Mouse (Mus musculus) right cerebral cortex, postnatal 36 days (tissue): Measurements from ENCODE around the gene Zp3.

Experiments used
- DNase-seq, 2 experiments: peaks; one replicate each; pipeline ENCODE4 v3.0.0; 2022; ENCODE audit warnings: low spot score in 2 of 2, mixed read lengths in 1 of 2

Gene Zp3

GRCm38 (mm10) chr5:135960909-135961635, 18.8 kb upstream of the Zp3 start:
- DNase-seq, result no peak

DNA sequence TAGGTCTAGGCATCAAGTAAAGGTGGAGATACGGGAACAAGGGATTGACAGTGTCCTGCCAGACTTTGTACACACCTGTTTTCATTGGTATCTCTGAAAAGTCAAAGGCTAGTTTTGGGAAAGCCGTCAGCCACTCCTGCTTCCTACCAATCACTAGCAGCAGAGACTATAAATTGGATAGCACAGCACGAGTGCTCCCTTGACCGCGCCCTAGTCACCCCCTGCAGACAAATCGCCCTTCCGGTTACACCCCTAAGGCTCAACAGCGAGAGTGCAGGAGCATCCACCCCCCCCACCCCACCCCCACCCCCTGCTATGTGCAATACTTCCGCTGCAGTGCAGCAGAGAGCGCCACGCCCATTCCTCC, 17.8 kb upstream of the Zp3 start:
- no peak for DNase-seq

- peak; percentile 98 for DNase-seq
These were observed 17.2 kb upstream of the Zp3 start for GRCm38 (mm10) chr5:135962492-135963279.

GRCm38 (mm10) chr5:135963280-135963627, 16.6 kb upstream of the Zp3 start:
- DNase-seq, result no peak

- no peak for DNase-seq
These were observed 14.4 kb upstream of the Zp3 start for GRCm38 (mm10) chr5:135965501-135965930.

GRCm38 (mm10) chr5:135966866-135967265, 13.0 kb upstream of the Zp3 start:
- no peak for DNase-seq

DNA sequence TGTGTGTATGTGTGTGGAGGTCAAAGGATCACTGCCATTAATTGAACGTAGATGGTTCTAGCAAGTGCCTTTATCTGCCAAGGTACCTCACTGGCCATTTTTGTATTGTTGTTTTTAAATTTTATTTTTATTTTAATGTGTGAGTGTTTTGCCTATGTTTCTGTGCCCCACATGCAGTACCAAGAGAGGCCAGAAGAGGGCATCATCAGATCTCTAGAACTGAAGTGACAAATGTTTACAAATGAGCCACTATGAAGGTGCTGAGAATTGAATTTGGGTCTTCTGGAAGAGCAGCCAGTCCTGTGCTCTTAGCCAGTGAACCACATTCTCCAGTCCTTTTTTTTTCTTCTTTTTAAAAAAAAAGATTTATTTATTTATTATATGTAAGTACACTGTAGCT, 11.1 kb upstream of the Zp3 start:
- DNase-seq, result no peak

- no peak for DNase-seq
These were observed 9.7 kb upstream of the Zp3 start for GRCm38 (mm10) chr5:135970247-135970646.

DNA sequence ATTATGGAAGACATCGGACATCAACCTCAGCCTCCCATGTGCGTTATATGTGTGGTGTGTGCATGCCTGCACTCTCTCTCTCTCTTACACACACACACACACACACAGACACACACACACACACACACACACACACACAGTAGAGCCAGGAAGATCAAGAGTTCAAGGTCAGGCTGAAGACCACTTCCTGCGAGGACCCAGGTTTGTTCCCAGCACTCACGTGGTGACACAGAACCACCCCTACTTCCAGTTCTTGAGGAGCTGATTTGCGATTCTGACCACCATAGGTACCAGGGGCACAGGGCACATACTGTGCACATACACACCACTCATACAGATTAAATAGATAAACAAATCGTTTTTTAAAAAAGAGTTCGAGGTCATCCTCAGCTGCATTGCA, 8.0 kb upstream of the Zp3 start:
- no peak for DNase-seq

DNA sequence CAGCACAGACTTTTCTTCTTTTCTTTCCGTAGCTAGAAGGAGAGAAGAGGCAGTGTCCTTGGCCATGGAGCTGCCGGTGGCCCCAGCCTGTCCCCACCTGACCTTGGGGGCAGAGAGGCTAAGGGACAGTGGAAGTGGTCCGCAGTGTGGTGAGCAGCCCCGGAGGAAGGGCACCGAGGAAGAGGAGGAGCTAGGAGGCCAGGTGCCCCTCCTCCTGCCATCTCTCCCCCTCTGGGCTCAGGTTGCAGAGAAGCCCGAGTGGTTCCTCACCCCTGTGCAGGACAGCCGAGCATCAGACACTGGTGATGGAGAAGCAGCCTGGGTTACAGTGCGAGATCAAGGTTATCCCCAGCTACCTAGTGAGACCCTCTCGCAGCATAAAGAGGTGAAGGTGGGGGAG, 5.5 kb upstream of the Zp3 start, which contains the start of gene Ssc4d:
TSS of gene Ssc4d (minus strand) at position 167 of the 400 bp plus-strand sequence.
- DNase-seq, result no peak

- no peak for DNase-seq
These were observed 3.8 kb upstream of the Zp3 start for GRCm38 (mm10) chr5:135975893-135976668.

DNA sequence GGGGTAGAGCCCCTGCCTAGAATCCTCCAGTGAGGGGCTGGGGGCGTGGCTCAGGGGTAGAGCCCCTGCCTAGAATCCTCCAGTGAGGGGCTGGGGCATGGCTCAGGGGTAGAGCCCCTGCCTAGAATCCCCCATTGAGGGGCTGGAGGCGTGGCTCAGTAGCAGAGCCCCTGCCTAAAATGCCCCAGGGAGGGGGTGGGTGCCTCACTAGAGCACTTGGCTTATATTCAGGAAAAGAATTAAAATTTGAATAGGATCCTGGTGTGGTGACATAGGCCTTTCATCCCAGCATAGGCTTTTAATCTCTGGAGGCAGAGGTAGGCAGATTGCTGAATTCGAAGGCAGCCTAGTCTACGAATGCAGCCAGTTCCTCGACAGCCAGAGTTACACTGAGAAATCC, 518 bp upstream of the Zp3 start:
- no peak for DNase-seq

GRCm38 (mm10) chr5:135982398-135982797, 2.5 kb downstream of the Zp3 start:
- DNase-seq, result no peak

DNA sequence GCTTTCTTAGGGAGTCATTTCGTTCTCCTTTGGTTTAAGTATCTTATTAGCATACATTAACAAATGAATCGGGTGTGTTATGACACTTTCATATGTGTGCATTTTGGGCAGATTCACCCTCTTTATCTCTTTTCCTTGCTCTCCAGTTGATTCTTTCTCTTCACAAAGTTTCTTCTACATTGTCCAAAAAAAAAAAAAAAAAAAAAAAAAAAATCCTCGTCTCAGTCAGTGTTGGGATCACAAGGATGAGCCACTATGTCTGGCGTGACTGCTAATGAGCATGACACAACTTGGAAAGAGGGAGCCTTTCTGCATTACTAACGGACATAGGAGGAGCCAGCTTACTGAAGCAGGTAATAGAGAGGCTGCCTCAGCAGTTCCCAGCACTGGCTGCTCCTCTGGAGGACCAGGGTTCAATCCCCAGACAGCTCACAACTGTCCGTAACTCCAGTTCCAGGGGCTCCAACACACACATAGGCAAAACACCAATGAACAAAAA, 4.7 kb downstream of the Zp3 start:
- no peak for DNase-seq

DNA sequence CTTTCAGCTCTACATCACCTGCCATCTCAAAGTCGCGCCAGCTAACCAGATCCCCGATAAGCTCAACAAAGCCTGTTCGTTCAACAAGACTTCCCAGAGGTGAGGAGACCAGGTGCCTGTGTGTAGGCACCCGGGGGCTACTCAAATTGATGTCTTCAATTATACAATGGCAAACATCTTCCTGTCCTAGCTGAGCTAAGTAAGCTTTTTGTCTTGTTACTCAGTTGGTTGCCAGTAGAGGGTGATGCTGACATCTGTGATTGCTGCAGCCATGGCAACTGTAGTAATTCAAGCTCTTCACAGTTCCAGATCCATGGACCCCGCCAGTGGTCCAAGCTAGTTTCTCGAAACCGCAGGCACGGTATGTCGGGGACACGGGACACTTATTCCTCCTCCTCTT, 7.3 kb downstream of the Zp3 start:
- no peak for DNase-seq

GRCm38 (mm10) chr5:135990601-135991000, 10.7 kb downstream of the Zp3 start:
- no peak for DNase-seq

DNA sequence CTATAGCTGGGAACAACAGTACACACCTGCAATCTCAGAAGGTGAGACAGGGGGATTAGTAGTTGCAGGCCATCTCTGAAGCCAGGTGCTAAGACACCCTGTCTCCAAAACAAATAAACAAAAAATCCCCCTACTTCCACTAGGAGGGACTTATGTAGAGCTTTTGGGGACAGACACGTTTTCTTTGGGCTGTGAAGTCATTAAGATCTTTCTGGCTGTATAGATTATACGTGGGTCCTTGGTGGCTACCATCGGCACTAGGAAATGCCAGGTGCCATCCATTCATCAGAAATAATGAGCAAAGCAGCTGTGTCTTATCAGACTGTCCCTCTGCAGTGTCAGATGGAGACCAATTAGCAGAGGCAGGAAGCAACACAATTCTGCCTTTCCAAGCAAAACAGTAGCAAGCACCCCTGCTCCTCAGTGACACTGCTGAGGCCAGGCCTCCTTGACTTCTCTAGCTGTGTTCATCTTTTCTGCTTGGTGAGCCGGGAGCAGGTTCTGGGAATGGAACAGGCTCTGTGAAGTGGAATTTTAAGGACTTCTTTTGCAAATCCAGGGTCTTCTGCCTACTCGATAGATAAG, 13.6 kb downstream of the Zp3 start:
- no peak for DNase-seq

- DNase-seq, result no peak
These were observed 14.4 kb downstream of the Zp3 start for GRCm38 (mm10) chr5:135994335-135994724.

- peak; percentile 85 to 90 for DNase-seq
These were observed 15.1 kb downstream of the Zp3 start, which contains the start of gene Dtx2 for GRCm38 (mm10) chr5:135994725-135995687. TSS of gene Dtx2 (plus strand) at chr5:135994800.

GRCm38 (mm10) chr5:135996162-135996561, 16.3 kb downstream of the Zp3 start:
- DNase-seq, result no peak

DNA sequence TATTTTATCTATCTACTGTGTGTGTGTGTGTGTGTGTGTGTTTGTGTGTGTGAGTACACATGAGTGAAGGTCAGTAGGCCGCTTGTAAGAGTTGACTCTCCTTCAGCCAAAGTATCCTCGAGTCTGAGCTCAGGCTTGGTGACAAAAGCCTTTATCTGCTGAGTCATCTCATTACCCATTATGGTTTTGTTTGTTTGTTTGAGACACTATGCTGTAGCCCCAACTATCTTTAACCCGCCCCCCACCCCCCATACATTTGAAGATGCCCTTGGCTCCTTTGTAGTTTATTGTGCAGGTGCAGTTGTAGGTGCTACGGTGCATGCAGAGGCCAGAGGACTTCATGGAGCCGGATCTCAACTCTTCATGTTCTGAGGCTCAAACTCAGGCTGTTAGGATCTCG, 21.3 kb downstream of the Zp3 start:
- DNase-seq, result no peak
